Mouse (Mus musculus): Measurements from ENCODE around the gene Rassf3.

The Rassf3 gene

GRCm38 (mm10) chr10:121365781-121366272, 110.3 kb downstream of the Rassf3 start:
- peak; percentile 46 for DNase-seq (ENCODE audit: low spot score)

- DNase-seq (ENCODE audit: low spot score): peak; percentile 98
These were observed 111.2 kb downstream of the Rassf3 start, which contains the start of gene Gns for GRCm38 (mm10) chr10:121364801-121365564. TSS of gene Gns (plus strand) at chr10:121365090.

GRCm38 (mm10) chr10:121364306-121364705, 111.8 kb downstream of the Rassf3 start:
- no peak for DNase-seq (ENCODE audit: low spot score)

GRCm38 (mm10) chr10:121363201-121363600, 112.9 kb downstream of the Rassf3 start:
- DNase-seq (ENCODE audit: low spot score): no peak

GRCm38 (mm10) chr10:121360358-121360757, 115.8 kb downstream of the Rassf3 start:
- DNase-seq (ENCODE audit: low spot score): no peak
